Mouse (Mus musculus) 416B (cell line): ENCODE data around the gene Kcnab1.
"Not testable (repeated sequence)": the region's sequence is repeated elsewhere in the genome, so short reads cannot be mapped to it uniquely, and the experiment has no call there.

Source experiments
- DNase-seq: peaks from one replicate; pipeline ENCODE4 v3.0.0; 2011; ENCODE audit warnings: low read depth

Kcnab1 gene

DNA sequence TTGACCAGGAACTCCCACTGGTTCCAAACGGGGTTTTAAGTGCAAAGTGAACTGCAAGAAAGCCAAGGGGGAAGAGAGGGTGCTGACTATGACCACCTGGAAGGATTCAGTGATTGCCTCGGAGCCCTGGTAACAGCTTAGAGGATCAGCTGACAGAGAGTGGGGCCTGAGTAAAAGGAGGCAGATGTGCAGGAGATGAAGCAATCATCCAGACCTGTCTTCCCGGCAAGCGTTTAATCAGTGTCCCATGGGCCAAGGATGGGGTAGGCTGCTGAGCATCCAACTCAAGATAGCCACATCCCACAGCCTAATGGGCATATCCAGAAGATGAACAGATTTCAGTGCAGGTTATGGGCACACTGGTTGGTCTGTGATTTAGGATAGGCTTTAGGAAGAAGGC is 258.8 kb downstream of the Kcnab1 start:
- DNase-seq, result no peak

DNA sequence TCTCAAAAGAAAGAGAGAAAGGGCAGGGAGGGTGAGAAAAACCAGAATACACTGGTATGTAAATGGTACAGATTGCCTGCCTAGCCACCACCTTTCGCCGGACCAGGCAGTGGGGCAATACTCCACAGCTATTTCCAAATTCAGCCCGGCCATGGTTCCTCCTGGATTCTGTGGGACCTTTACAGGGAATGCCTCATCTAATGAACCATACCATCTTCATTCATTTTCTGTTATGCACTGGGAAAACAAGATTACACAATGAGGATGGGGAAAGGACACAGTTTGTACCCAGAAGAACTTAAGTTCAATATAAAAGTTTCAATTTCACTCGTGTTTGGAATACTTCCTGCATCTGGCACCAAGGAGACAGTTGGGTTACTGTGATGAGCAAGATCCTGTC is 263.4 kb downstream of the Kcnab1 start:
- no peak for DNase-seq

DNA sequence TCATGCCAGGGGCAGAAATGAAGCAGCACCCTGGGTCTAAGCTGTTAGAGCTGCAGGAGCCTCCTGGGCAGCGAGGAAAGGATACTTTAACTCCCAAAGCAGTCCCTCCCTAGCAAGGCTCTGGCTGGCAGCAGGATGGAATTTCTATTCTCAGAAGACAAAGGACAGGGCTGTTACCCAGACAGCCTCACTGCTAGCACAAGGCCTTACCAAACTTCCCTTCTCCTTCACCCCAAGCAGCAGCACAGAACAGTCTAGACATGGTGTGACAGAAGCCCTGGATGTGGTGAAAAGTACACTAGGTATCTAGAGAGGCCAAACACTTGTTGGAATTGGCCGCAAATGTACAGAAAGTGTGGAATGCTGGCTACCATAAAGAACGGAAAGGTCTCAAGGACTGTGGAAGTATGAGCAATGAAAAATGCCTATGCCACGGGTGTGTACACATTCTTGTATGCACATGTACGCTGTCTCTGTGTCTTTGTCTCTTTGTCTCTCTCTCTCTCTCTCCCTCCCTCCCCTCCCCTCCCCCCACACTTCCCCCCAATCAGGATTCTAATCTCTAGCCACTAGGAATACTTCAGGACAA is 264.5 kb downstream of the Kcnab1 start:
- no peak for DNase-seq

DNA sequence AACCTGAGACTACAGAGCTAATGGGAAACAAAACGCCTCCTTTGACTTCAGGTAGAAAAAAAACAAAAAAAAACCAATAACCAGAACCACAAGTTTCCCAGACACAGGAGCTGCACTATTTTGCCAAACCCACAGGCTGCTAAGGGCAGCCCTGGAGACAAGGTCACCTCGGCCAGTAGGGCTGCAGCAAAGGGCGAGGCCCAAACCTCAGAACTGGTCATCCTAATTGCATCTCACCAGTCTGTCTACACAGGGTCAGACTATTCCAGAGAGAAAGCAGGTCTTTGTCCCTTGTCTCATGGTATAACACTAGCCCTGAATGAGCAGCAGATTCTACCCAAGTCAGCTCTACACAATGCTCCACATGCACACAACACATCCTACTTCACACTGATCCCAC is 265.5 kb downstream of the Kcnab1 start:
- no peak for DNase-seq

DNA sequence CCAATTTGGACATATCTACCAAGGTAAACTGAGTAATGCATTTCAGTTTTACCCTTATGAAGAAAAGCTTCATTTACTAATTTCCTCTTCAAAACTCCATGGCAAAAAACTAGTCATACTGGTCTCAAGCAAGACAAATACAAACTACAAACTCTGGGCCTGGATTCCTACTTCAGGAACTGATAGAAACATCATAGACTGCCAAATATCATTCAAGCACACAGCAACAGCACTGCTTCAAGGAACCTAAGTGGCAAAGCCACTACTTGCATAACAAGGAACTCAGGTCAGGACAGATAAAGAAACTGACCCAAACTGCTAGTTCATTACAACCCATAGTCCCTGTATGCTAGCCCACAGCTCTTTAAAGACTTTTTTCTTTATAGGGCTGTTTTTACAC is 269.5 kb downstream of the Kcnab1 start:
- DNase-seq, result peak; percentile 54

DNA sequence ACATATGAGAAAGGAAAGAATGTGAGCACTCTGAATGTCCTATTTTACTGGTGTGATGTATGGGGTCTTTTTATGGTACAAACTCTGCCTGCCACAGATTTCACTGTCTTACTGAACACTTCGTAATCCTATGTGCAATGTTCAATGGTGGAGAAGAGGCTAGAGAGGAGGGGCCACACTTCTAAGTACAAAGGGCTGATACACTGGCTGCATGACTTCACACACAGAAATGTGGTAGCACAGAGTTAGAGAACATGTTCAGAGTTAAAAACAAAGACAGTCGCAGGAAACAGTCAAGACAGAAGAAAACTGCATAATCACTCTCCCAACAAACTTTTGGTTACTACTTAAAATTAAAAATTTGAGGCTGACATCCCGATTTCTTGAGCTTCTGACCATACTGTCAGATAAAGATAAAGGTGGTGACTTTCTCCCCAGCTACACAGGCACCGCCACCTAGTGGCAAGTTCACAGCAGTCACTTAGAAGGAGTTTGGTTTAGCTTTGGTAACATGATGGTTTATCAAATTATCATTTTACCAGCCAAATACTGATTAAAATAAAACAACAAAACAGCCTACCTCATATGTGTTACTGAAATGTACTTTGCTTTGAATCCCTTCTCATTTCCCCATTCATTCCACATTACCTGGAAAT is 270.8 kb downstream of the Kcnab1 start:
- peak; percentile 75 for DNase-seq

DNA sequence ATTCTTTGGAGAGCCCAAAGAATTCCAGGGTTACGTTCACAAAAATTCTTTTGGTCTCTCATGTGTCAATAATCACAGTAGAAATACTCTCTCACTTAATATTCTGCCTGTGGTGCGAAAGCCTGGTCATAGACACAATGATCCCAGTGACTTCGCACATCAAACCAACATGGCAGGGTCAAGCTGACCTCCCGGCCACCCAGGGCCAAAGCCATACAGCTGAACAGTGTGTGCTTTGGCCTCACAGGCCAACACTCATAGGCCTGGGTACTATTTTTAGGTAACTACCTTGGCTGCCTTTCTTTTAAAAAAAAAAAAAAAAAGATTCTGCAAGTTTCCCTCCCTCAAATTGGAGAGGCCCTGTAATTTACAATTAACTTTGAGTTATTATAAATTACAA is 271.9 kb downstream of the Kcnab1 start:
- DNase-seq, result no peak

DNA sequence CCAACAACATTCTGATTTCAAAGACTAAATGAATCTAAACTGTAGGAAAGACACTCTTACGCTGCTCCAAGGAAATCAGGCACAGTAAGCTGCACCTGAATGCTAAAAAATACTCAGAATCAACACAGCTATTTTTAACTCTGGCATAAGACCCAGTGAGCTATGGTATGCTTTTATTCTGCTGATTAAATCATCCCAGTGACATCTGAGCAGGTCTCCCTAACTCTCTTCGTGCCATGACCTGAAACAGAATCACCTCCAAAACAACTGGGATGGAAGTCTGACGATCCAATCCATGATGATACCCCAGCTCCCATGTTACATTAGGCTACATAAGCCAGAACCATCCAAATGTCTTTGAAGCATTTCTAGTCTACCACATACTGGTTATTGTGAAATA is 275.2 kb downstream of the Kcnab1 start:
- DNase-seq, result no peak

DNA sequence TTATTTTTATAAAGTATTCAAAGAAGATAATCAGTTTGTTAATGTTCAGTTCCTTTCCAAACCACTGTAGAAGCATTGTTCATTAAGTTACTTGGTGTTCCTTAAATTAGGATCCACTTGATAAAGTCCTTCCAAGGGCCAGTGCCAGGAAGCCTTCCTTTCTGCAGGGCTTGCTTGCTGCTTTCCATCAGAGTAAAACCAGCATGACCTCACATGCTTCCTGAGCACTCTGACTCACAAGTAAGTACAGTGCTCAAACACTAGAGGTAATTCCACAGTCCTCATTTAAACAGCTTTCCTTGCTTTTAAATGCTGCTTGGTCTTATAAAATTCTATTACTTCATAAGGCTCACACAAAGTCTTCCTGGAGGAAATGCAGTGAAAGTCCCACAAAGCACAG is 276.6 kb downstream of the Kcnab1 start:
- peak; percentile 54 for DNase-seq

DNA sequence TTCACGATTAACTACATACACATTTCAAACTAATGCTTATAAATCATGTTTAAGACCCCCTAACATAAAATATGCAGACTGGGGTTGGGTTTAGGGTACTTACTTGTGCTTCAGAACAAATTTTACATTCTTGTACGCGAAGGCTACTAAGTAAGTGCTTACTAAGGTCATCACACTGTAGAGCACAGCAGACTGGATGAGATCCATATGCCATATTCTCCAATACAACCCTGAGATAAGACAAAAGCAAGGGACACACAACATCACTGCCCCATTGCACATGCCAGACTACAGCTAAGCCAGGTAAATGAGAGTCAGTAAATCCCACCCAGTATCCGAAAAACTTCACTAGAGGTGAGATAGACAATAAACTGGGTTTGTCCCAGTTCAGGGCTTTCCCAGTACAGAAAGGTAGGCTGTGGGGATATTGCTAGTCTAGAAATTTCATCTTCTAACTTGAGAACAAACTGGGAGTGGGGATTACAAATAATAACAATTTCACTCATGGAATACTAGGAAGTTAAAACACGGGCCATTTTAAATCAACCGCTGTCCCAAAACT is 282.1 kb downstream of the Kcnab1 start:
- no peak for DNase-seq

DNA sequence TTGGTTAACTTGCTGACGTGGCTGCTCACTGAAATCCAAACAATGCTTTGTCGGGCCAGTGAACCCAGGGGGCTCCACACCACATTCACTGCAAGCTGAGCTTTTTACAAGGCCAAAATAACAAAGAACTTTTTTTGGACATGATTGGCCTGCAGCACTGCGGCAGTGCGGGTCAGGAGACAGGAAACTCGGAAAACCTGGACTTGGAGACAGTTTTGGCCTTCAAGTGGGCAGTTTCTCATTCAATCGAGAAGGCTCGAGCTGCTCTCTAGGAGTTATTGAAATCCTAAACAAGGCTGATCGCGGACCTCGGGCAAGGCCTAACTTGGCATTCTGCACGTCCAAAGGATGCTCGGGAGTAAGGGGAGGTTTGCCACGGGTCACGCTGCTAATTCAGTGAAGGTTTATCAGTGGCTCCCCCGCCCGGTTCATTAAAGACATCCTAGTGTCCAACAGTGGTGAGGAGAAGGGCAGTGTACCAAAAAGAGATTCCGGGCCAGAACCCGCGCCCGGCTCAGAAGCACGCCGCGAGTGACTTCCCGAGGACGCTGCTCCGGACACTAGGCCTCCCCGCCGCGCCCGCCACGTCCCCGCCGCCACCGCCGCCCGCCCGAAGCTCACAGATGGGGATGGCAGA is 282.7 kb downstream of the Kcnab1 start:
- DNase-seq, result peak; percentile 64

DNA sequence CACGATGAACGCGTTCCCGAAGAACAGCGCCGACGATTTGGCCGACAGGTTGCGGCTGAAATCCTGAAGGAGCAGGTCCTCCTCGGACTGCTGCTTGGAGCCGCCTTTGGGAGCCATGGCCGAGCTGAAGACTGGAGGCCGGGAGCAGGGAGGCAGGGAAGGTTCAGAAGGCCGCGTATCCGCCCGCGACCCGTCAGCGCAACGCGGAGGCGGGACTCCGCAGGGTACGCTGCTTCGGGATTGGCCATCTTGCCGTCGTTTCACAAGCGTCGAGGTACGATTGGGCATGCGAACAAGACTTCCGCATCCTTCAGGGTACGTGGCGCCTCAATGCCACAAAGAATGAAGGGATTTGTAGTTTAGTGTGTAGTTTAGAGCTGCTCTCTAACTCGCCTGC is 283.2 kb downstream of the Kcnab1 start, which contains the start of gene Ssr3:
Ssr3 (minus strand) TSS at position 203 of the 397 bp plus-strand sequence.
- peak; percentile 98 for DNase-seq

DNA sequence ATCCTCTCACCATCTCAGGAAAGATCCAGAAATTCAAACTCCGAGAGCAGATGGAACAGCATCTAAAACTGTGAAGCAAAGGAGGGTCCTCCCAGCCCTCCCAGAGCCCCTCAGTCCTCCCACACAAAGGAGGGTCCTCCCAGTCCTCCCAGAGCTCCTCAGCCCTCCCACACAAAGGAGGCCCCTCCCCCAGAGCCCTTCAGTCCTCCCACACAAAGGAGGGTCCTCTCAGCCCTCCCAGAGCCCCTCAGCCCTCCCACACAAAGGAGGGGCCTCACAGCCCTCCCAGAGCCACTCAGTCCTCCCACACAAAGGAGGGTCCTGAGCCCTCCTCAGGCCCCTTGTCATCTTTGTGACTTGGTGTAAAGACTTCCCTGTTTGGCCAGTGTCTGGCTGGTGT is 285.9 kb downstream of the Kcnab1 start:
- DNase-seq, result not testable (repeated sequence)

DNA sequence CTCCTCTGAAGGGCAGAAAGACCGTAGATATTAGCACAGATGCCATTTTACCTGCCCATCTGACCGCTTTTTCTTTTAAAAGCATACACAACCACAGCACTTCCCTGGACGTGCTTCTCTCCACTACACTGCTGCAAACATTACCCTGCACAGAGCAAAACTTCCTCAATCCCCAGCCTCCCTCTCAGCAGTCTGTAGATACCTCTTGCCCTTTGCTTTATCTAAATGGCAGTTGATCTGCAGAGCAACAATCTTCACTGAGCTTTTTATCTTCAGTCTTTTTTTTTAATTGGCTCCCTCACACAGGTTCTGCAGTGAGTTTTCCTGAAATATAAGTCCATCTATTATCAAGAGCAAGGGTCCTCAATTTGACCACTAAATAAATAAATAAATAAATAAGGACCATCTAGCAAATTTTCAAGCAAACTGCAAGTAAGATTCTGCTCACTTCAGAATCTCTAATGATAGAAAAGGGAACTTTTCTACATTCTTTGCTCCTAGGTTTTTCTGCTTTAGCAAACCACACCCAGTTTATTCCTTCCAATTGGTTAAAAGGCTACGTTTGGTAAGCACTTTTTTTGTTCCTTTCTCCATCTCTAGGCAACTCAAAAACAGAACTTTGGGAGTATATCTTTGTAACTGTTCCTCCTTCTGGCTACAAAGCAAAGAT is 287.8 kb downstream of the Kcnab1 start:
- no peak for DNase-seq

DNA sequence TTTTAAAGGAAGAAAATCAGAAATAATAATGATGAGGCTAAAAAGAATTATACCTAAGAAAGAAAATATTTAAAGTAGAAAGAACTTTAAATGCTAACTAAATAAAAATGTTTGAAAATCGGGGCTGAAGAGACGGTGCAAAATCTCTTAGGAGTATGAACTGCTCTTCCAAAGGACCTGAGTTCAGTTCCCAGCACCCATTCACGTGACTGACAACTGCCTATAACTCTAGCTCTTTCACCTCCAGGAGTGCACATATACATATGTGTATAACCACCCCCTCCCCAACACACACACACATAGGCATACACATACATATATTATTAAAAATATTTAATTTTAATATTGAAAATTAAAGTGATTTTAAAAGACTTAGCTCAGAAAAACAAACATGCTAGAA is 288.4 kb downstream of the Kcnab1 start:
- no peak for DNase-seq

DNA sequence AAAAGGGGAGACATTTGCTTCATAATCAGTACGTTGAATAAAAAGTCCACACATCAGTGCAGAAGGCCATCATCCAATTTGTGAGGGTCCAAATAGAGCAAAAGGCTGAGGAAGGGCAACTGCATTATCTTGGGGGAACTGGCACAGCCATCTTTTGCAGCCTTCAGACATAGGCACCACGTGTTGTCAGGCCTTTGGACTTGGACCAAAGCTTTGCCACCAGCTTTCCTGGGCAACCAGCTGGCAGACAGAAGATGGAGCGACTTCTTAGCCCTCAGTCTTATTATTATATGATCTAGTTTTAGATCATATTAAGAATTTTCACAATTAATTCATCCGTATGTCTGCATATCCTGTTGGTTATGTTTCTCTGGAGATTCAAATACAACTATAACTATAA is 296.6 kb downstream of the Kcnab1 start:
- DNase-seq, result no peak

DNA sequence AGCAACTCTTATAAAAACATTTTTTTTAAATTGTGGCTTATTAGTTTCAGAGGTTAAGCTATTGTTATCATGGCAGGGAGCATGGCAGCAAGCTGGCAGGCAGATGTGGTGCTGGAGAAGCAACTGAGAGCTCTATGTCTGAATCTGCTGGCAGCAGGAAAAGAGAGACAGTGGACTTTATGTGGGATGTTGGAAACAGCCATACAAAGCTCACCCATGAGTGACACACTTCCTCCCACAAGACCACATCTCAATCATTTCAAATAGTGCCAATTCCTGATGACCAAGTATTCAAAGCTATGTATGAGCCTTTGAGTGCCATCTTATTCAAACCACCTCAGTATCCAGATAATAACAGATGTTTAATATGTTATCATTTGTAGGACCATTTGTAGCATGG is 298.7 kb downstream of the Kcnab1 start:
- DNase-seq, result peak; percentile 60

DNA sequence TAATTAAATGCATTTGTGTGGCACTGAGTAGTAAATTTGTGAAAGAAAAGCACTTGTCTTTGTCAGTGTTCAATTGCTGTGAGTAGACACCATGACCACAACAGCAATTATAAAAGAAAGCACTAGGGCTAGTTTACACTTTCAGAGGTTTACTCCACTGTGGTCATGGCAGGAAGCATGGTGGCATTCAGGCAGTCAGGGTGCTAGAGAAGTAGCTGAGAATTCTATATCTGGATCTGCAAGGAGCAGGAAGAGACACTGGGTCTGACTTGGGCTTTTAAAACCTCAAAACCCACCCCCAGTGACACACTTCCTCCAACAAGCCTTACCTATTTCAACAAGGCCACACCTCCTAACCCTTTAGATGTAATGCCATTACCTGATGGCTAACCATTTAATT is 307.4 kb downstream of the Kcnab1 start:
- DNase-seq, result peak; percentile 88

DNA sequence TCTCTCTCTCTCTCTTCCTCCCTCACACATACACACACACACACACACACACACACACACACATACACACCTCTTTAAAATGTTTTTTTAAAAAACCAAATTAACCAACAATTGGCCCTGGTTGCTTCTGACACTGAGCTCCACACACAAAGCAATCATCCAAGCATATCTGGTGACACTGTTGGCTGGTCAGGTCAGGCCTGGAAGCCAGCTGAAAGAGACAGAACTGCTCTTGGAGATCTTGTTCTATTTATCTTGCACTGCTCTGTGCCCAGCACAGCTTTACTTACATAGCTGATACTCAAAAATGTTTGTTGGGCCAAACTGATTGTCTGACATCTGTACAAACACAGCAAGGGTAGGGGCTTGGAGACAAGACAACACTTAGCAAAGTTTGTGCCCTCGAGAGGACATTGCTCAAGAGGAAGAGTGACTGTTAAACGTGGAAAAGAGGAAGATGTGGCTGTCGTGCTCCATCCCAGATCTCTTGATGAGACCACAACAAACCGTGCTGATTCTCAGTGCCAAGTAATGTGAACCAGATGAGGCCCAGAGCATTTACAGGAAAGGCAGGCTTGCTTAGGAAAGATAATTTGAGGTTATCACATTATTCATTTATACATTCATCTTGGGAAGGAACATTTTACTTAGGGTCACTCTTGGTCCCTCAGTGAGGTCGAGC is 308.9 kb downstream of the Kcnab1 start:
- peak; percentile 95 for DNase-seq

DNA sequence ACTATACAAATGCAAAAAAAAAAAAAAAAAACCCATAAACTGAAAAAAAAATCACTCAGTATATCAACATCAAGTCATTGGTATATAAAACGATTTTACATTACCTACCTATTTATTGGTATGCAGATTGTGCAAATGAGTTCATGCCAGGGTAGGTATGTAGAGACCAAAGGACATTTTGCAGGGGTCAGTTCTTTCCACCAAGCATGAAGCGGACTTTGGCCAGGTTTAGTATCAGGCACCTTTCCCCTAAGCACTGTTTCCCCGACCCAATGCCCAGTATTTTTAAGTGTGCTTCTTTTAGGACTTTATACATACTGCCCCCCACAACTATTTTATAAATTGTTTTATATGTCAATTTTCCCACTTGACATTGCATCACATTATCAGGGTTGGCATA is 310.5 kb downstream of the Kcnab1 start:
- no peak for DNase-seq
